Mouse (Mus musculus) heart, postnatal 0 days (tissue): ENCODE measurements around the gene Hoxa13. TPM values are rescaled to one million over a fixed set of nuclear protein-coding genes. Genes with fewer than 3 reads are reported as not detected.

Experiments used
- ATAC-seq: fragments of 200-750 bp; cut with Nextera tagmentation; 2 replicates; pipeline ENCODE4 v1.8.0; 2017; ENCODE audit warnings: low read depth, moderate number of reproducible peaks, moderate library complexity; ENCODE audit not compliant: insufficient read depth
- DNase-seq: peaks from one replicate; pipeline ENCODE4 v3.0.0-alpha.2; 2016; ENCODE audit warnings: low spot score
- H3K27ac ChIP-seq: fragments of 300-500 bp; sonication (generic); 2 replicates; pipeline ENCODE4 v1.5.1; 2014; ENCODE audit warnings: low read depth, mild to moderate bottlenecking
- H3K27me3 ChIP-seq: fragments of 300-500 bp; sonication (generic); 2 replicates; pipeline ENCODE4 v1.6.1; 2014; ENCODE audit warnings: low read length, mixed read lengths; ENCODE audit not compliant: control insufficient read depth, insufficient read depth
- H3K36me3 ChIP-seq: fragments of 300-500 bp; sonication (generic); replicated peaks from 2 replicates; pipeline ENCODE4 v1.6.1; 2014; ENCODE audit warnings: low read length, mixed read lengths; ENCODE audit not compliant: control insufficient read depth, insufficient read depth
- H3K4me1 ChIP-seq: fragments of 300-500 bp; sonication (generic); 2 replicates; pipeline ENCODE4 v1.6.1; 2014; ENCODE audit warnings: antibody characterized with exemption; ENCODE audit not compliant: control insufficient read depth, insufficient read depth
- H3K4me2 ChIP-seq: fragments of 300-500 bp; sonication (generic); 2 replicates; pipeline ENCODE4 v1.6.1; 2014; ENCODE audit warnings: low read depth, mild to moderate bottlenecking, low read length, moderate library complexity
- H3K4me3 ChIP-seq: fragments of 300-500 bp; sonication (generic); 2 replicates; pipeline ENCODE4 v1.5.1; 2014; ENCODE audit warnings: low read depth, low read length
- H3K9ac ChIP-seq: fragments of 300-500 bp; sonication (generic); replicated peaks from 2 replicates; pipeline ENCODE4 v1.6.1; 2014; ENCODE audit warnings: low read depth, low read length, mixed read lengths
- H3K9me3 ChIP-seq: fragments of 300-500 bp; sonication (generic); replicated peaks from 2 replicates; pipeline ENCODE4 v1.6.1; 2016; ENCODE audit warnings: low read length; ENCODE audit not compliant: control insufficient read depth
- CTCF ChIP-seq: IDR thresholded peaks from 2 replicates; pipeline ENCODE4 v1.5.1; 2016; ENCODE audit warnings: antibody characterized with exemption, control low read depth, low read depth
- EP300 ChIP-seq: IDR thresholded peaks from 2 replicates; pipeline ENCODE4 v1.6.1; 2016; ENCODE audit warnings: antibody characterized with exemption, low read depth
- WGBS: fragments of 180-500 bp; shearing (Covaris S2); extraction: QIAGEN DNeasy Blood & Tissue Kit; methylation state at CpG from one replicate; pipeline ENCODE4 v1.1.7; 2014; 5-methylcytosine and 5-hydroxymethylcytosine counted together
- polyA plus RNA-seq: library from polyadenylated mRNA; unstranded; fragments of >200 nt; fragmentation: Nextera tagmentation; extraction: Ambion mirVana; gene quantifications from 2 replicates; pipeline ENCODE4 v1.2.1, GENCODE M21; 2015
- total RNA-seq: library from RNA; depleted of rRNA; stranded (reverse); fragments of >200 nt; gene quantifications from 2 replicates; pipeline ENCODE4 v1.2.3, GENCODE M21; 2014; ENCODE audit warnings: low replicate concordance

Gene Hoxa13
- total and polyA plus RNA-seq, 2 experiments from 2014 or later, result not detected

GRCm38 (mm10) chr6:52235267-52235666 lies 25.4 kb downstream of the Hoxa13 start:
- peaks cover 99% of the 10 kb centered on the region for H3K27me3 ChIP-seq
- H3K4me2 ChIP-seq, result no peak overlapping the region
- 0 out of 2 replicates have a peak, but pooled peaks cover 3% of the 10 kb centered on the region for H3K4me1 ChIP-seq
- 37% methylated on average over 9 of the region's 9 CpGs for WGBS
- H3K4me3 ChIP-seq, result peak overlapping the region; percentile 19; the same call in 1 of the 2 replicates
- no peak for DNase-seq
- H3K36me3 ChIP-seq, result no peaks in the 10 kb centered on the region
- no peak for TF ChIP-seq EP300
- no peak for TF ChIP-seq CTCF
- no peaks in the 10 kb centered on the region for H3K9me3 ChIP-seq
- no peak for ATAC-seq
- H3K27ac ChIP-seq, result no peak overlapping the region
- H3K9ac ChIP-seq, result no peak overlapping the region

DNA sequence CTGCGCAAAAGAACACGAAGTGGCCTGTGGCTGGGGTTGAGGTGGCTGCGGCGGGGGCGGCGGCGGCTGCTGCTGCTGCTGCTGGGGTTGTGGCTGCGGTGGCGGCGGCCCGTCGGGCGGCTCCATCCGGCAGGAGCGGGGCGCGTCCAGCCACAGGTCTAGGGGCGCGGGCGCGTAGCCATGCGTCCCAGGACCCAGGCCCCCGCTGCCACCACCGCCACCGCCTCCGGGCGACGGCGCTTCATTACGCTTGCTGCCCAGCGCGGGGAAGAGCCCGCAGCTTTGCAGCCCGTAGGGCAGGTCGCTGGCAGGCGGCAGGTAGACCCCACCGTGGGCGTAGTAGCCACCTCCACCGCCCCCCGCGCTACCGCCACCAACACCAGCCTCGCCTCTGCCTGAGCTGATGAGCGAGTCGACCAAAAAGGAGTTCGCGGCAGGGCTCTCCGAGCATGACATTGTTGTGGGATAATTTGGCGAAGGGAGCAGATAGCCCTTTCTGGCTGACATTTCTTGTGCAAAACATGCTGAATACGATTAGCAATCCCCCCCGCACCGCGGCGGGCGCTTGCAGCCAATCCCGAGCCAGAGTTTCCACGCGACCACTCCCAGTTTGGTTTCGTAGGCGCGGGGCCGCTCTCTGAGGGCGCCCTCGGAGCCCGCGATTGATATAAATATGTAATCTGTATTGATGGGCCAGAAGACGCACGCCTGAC lies 26.1 kb downstream of the Hoxa13 start:
- Histone ChIP-seq H3K4me3 (peak overlapping the region; percentile 19; the same call in 1 of the 2 replicates), H3K27me3 (peaks cover 99% of the 10 kb centered on the region), H3K9me3 (no peaks in the 10 kb centered on the region), H3K9ac (no peak overlapping the region), H3K4me1 (no peaks in the 10 kb centered on the region), H3K4me2 (no peak overlapping the region), H3K27ac (no peak overlapping the region), H3K36me3 (no peaks in the 10 kb centered on the region)
- TF ChIP-seq CTCF (no peak), EP300 (no peak)
- 1% methylated on average over 60 of the region's 68 CpGs for WGBS
- ATAC-seq, result no peak
- DNase-seq, result no peak

DNA sequence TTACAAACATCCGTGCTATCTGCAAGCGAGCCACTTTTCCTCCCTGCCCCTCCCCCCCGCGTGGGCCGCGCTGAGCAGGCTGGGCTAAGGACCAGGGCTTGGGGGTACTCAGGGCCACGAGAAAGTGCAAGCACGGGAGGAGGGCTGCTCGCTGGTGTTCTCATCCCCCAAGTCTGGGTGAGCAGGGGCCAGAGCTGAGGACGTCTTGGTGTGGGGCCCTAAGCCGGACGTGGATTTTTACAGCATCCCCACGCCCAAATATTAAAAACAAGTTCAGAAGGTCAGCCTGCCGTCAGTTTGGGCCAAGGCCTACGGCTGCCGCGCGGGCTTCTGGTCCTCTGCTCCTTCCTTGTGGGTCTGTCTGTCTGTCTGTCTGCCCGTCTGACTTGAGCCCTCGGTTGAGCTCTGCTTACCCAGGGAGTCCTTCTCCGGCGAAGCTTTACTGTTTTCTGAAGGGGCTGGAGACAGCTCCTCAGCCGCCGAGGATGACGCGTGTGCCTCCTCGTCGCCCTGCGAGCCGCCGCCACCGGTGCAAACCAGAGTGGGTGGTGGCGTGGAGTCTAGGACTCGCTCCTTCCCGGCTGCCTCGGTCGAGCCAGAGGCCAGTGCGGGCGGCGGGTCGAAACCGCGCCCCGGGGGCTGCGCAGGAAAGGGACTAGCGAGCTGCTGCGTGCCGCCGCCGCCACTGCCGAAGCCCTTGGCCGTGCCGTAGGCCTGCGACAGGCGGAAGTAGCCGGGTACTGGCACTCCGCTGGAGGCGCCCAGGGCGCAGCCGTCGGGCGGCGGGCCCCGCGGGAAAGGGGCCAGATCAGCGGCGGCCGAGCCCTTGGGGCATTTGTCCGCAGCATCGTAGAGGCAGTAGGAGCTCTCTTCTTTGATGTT lies 26.9 kb downstream of the Hoxa13 start:
- no peak overlapping the region for H3K27ac ChIP-seq
- TF ChIP-seq CTCF (no peak), EP300 (no peak)
- no peaks in the 10 kb centered on the region for H3K9me3 ChIP-seq

DNA sequence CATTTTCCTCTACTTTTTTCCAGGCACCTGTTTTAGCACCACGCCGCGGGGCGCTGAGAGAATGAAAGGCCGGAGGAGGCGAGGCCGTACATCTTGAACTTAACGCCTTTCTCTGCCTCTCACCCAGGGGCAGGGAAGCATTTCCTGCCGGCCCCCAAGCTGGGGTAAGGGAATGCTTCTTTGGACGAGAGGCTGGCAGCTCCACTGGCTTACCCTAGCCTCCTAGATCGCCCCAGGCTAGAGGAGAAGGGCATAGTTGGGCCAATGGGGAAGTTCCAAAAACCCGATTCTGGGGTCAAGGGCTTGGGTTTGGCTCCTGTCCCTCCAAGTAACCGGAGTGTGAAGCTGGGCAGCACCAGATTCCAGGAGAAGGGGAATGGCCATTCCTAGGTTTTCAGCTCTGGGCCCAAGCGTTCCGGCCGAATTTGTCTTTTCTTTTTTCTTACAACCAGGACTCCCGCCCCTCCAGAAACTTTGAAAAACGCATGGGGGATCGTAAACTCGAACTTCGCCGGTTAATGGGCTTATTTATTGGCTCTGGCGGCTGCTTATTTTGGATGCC lies 27.6 kb downstream of the Hoxa13 start:
- Histone ChIP-seq H3K36me3 (no peaks in the 10 kb centered on the region), H3K4me1 (no peaks in the 10 kb centered on the region)

More for the DNA sequence above, 26.9 kb downstream of the Hoxa13 start:
- peak; percentile 30; the same call in 1 of the 2 replicates for ATAC-seq
- H3K36me3 ChIP-seq, result no peaks in the 10 kb centered on the region
- H3K4me2 ChIP-seq, result no peak overlapping the region; the same call in 1 of the 2 replicates
- H3K4me1 ChIP-seq, result no peaks in the 10 kb centered on the region
- no peak for DNase-seq
- H3K27me3 ChIP-seq, result peaks cover 99% of the 10 kb centered on the region
- peak overlapping the region; percentile 19; the same call in 1 of the 2 replicates for H3K4me3 ChIP-seq
- WGBS, result 2% methylated on average over 66 of the region's 70 CpGs
- H3K9ac ChIP-seq, result no peak overlapping the region

DNA sequence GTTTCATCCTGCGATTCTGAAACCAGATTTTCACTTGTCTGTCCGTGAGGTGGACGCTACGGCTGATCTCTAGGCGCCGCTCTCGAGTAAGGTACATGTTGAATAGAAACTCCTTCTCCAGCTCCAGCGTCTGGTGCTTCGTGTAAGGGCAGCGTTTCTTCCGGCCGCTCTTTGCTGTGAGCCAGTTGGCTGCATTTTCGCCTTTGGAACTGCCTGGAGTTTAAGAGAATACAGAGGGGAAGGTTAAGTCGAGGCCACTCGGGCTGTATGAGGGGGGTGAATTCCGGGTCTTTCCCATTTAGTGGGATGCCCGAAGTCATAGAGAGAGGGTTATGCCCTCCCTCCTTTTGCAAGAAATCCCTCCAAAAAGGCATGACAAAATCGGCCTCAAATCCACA lies 28.1 kb downstream of the Hoxa13 start:
- DNase-seq, result no peak
- peaks cover 98% of the 10 kb centered on the region for H3K27me3 ChIP-seq
- no peak overlapping the region for H3K27ac ChIP-seq
- 1% methylated on average over 18 of the region's 18 CpGs for WGBS
- H3K9ac ChIP-seq, result no peak overlapping the region
- 0 out of 2 replicates have a peak overlapping the region, but pooled peaks have one; percentile 6 for H3K4me3 ChIP-seq
- H3K36me3 ChIP-seq, result no peaks in the 10 kb centered on the region
- H3K4me2 ChIP-seq, result no peak overlapping the region
- no peaks in the 10 kb centered on the region for H3K9me3 ChIP-seq
- TF ChIP-seq CTCF (no peak), EP300 (no peak)
- ATAC-seq, result no peak
- H3K4me1 ChIP-seq, result no peaks in the 10 kb centered on the region

More for the DNA sequence above, 27.6 kb downstream of the Hoxa13 start:
- Histone ChIP-seq H3K4me2 (no peak overlapping the region), H3K9ac (no peak overlapping the region), H3K4me3 (0 out of 2 replicates have a peak overlapping the region, but pooled peaks have one; percentile 6), H3K9me3 (no peaks in the 10 kb centered on the region), H3K27ac (no peak overlapping the region), H3K27me3 (peaks cover 98% of the 10 kb centered on the region)
- 2% methylated on average over 23 of the region's 23 CpGs for WGBS
- TF ChIP-seq EP300 (no peak), CTCF (no peak)
- no peak for ATAC-seq
- no peak for DNase-seq
